Mouse (Mus musculus) layer of hippocampus, postnatal 25 days (tissue): ENCODE results near the gene Klf4. TPM values are rescaled to one million over a fixed set of nuclear protein-coding genes. Genes with fewer than 3 reads are reported as not detected.

Experiments used
- DNase-seq, 2 experiments: peaks; one replicate each; pipeline ENCODE4 v3.0.0; 2022; ENCODE audit warnings: mixed read lengths in 2 of 2, low spot score in 1 of 2; ENCODE audit errors: extremely low spot score in 1 of 2
- total RNA-seq, 2 experiments: library from RNA; stranded (reverse); gene quantifications; 2 replicates each; pipeline ENCODE4 v1.2.3; 2021

The Klf4 gene
- 1 to 10 TPM; 5.2 to 5.3 TPM for total RNA-seq

GRCm38 (mm10) chr4:55532407-55533195, at the start of gene Klf4:
Klf4 (minus strand) TSS chr4:55532466.
- DNase-seq, result peak; percentile 75 to 80

GRCm38 (mm10) chr4:55571432-55571831, 39.2 kb upstream of the Klf4 start:
- DNase-seq, result no peak

DNA sequence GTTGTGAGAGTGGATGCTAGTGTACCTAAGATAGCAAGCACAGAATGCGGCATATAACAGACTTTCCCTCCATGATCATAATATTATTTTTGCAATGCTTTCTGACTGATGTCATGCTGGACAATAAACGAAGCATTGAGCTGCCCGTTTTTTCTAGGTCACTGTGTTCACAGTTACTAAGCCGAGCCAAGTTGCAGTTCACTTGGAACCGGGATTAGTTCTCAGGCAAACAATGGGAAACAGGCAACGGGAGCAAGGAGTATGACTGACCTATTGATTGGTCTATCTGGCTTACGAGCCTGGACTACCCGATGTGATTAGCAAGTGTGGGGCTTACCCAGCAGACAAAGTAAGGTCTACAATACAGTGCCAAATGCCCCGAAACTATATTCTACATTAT, 35.7 kb upstream of the Klf4 start:
- no peak for DNase-seq

DNA sequence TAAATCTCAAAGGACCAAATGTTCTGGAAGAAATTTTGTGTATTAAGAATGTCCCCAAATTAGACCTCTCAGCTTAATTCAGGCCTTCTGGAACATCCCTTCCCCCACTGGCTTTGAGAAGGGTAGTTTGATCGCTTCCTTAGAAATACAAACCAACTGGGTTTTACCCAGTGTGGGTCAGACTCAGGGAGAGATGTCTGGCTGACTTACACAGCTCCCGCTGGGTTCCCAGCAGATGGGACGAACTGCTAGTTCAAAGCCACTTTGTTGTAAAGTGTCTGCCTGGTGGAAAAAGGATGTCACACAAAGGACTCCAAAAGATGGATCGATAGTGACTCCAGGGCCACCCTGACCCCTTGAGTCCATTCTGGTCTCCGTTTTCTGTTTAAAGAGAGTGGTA, 35.3 kb upstream of the Klf4 start:
- DNase-seq, result no peak

DNA sequence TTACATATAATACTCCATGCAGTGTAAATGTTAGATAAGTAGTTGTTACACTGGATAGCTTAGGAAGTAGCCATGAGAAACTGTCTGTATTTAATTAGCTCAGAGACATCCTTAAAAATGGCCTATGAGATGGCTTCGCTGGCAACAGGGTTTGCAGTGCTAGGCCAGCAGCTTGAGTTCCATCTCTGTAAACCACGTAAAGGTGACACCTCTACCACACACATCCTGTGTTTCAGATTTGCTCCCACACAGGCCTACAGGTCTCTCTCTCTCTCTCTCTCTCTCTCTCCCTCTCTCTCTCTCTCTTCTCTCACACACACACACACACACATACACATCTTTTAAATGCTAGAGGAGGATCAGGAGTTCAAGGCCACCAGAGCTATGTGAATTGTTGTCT, 32.1 kb upstream of the Klf4 start:
- no peak for DNase-seq

DNA sequence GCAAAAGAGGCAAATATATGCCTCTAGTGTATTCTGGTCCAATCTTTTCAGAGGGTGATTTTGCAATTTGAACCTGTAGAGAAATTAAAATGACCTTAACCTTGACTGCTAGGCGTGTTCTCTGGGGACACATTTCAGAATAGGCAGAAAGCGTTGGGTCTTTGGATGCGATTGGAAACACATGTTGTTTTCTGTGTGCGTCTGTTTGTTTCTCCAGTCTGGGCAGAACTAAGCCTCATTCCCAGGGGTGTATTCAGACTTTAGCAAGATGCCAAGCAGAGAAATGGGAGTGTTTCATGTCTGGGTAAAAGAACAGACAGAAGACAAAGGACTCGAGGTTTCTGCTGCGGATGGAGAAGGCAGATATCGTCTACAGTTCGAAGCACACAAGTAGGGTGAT, 30.8 kb upstream of the Klf4 start:
- DNase-seq, result no peak

DNA sequence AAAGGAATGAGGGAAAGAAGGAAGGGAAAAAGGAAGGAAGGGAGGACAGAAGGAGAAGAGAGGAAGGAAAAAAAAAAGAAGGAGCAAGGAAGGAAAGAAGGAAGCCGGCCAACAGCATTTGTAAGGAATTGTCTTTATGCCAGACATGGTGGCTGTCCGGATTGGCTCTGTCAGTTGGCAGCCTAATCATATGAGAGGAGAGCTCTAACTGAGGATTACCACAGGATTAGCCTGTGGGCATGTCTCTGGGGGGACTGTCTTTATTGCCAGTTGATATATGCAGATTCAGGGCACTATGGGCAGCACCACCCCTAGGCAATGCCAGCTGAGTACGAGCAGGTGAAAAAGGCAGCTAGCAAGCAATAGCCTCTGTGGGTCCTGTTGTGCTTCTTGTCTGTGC, 29.8 kb upstream of the Klf4 start:
- no peak for DNase-seq

GRCm38 (mm10) chr4:55546869-55547268, 14.6 kb upstream of the Klf4 start:
- DNase-seq, result no peak

DNA sequence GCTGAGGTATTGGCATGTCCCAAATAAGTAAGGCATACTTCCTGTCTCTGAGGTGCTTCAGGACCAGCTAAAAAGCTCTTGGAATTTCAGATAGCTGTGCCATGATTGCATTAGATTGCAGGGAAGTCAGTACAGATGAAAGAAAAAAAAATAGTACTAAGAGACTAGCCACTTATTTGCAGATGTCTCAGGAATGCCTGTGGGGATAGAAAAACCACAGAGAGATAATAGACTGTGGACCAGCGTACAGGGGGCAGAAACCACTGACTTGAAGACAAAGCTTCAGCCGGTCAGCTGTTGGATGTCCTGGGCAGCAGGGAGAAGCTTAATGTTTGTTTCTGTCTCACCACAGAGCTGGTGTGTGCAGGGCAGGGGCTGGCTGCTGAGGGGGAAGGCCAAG, 10.5 kb upstream of the Klf4 start:
- DNase-seq, result no peak

- no peak for DNase-seq
Measured at GRCm38 (mm10) chr4:55541654-55542053, 9.4 kb upstream of the Klf4 start.

DNA sequence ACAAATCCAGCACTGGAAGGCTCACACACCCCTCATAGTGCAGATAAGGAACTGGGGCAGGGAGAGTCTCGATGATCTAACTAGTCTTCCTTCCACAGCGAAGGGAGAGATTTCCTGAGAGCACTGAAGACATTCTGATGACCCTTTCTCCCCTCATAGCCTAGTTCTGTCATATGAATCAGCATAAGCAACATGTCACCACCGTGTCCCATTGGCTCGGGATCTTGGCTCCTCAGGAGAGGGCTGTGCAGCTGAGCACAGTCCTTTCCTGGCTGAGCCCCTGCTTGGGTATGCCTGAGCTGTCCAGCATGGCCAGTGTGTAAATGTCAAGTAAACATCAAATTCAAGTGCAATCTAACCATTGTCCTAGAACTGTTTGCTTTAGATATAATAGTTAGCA, 9.0 kb upstream of the Klf4 start:
- DNase-seq, result no peak

DNA sequence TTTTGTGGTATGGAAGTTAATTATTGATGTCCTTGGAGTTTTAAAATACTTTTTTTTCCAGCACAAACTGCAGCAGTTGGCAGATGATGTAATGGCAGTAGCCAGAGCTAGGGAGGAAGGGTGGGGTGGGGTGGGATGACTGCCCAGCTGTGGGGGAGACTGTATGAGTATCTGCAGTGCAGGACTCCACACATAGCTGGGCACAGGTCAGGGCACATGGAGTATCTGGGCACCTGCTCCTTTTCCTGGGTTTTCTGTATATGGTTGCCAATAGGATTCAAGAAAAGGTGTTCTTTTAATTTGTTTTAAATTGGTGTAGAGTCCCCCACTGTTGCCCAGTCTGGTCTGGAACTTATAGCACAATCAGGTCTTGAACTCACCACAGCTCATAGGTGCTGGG, 2.7 kb upstream of the Klf4 start:
- DNase-seq, result no peak

DNA sequence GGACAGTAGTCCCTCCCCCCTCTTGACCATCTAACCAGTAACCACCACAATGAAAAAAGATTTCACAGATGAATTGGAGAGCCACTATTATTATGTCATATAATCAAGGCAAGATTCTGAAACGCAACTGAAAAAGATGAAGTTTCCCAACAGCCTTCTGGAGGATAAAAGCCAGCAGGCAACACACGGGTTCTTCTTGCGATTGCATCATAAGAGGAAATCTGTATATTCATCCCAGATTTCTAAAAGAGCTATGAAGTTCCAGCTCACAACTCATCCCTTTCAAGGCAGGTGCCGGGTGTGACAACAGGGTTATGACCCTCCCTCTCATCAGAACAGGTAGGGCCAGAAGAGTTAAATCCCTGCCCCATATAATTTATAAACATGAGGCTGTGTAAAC, 2.2 kb upstream of the Klf4 start:
- no peak for DNase-seq

- DNase-seq, result no peak
Measured at GRCm38 (mm10) chr4:55533803-55534254, 1.6 kb upstream of the Klf4 start.

GRCm38 (mm10) chr4:55533196-55533802, 1.0 kb upstream of the Klf4 start:
- peak in 1 of 2 experiments; percentile 8 for DNase-seq

DNA sequence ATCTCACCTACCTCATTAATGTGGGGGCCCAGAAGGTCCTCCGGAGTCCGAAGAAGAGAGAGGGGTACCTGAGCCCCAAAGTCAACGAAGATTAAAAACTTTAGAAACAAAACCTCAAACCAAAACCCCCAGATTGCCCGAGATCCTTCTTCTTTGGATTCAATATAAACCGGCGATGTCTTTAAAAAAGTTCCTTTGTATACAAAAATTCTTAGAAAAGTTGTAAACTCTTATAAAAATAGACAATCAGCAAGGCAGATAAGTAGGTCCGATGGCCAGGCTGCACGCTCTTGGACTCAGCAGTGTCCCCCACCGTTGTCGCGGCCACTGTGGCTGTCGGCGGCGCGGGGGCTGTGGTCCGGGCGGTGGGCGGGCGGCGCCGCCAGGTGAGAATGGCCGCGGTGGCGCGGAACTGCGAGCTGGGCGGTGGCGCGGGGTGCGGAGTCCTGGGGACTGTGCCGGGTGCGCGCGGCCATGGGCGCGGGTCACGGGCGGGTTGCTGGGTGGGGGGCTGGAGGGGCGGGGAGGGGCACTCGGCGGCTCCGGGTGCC, 335 bp downstream of the Klf4 start:
- DNase-seq, result no peak

DNA sequence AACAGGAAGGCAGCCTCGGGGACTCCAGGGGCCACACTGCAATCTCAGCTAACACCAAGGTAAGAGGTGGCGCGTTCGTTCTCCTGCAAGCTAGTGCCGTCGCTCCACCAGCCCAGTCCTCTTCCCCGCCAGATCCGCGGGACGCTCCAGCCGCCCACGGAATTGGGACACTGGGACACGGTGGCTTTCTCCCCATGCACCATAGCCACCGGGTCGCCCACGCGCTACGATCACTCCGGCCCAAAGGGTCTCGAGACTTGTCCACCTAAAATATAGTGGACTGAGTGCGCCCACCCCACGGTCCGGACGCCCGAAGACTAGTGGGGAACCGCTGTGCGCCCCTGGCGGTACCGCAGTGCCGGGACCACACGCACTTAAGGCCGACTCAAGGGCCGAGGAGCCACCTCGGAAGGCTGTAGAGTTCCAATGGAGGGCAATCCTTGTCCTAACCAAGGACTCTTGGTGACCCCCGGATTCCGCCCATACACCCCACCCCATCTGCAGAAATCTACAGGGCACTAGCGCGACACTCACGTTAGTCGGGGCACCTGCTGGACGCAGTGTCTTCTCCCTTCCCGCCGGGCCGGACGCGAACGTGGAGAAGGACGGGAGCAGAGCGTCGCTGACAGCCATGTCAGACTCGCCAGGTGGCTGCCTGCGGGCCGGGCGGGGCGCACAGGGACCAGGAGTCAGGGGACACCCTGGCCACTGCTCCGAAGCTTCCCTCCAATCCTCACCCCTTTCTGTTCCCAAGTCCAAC, 990 bp downstream of the Klf4 start:
- peak in 1 of 2 experiments; percentile 15 for DNase-seq

DNA sequence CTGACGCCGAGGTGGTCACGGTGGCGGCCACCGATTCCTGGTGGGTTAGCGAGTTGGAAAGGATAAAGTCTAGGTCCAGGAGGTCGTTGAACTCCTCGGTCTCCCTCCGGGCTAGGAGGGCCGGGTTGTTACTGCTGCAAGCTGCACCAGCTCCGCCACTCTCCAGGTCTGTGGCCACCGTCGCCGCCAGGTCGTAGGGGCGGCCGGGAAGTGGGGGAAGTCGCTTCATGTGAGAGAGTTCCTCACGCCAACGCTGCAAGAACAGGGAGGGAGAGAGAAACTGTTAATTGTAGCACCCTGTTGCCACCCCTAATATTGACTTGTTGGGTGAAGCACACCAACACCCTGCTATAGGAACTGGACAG, 1.6 kb downstream of the Klf4 start:
- no peak for DNase-seq

- DNase-seq, result peak; percentile 25 to 48
Measured at GRCm38 (mm10) chr4:55530236-55530635, 2.0 kb downstream of the Klf4 start.

GRCm38 (mm10) chr4:55528404-55528803, 3.9 kb downstream of the Klf4 start:
- DNase-seq, result no peak

DNA sequence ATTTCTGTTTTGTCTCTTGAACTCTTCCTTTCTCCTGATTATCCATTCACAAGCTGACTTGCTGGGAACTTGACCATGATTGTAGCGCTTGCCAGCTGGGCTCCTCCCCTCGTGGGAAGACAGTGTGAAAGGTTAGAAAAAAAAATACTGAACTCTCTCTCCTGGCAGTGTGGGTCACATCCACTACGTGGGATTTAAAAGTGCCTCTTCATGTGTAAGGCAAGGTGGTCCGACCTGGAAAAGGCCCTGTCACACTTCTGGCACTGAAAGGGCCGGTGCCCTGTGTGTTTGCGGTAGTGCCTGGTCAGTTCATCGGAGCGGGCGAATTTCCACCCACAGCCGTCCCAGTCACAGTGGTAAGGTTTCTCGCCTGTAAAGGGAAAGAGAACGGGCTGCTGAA, 4.3 kb downstream of the Klf4 start:
- no peak for DNase-seq
